27 mouse cellular contexts compared by ENCODE assay signal in the genomic region with DNA sequence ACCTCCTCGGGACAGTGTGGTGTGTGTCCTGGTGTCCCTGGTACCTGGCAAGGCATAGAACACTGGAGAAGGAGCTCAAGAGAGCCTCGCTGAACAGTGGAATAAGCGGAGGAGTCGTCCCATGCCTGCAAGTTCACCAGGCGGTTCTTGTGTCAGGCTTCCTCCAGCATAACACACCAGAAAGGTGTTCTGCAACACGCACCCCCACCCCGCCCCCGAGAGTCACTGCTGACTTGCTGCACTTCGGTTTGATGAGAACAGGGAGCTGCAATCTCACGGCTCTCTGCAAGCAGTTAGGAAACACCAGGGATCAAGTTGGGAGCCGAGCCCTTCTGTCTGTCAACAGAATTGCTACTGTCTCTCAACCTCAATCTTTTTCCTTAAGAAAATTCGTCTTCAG.
"Had no signal": no experiment of that assay in that cellular context is flagged by ENCODE, and none has a peak within 500 bp of the region (broad histone marks: within the 10 kb centered on the region; RNA-seq: fewer than 3 reads in every experiment).

No protein-coding gene starts in this region.

- H3K27me3 ChIP-seq: limb, embryonic 12.5 days; limb, embryonic 13.5 days; limb, embryonic 15.5 days; liver, embryonic 12.5 days; liver, embryonic 13.5 days; liver, embryonic 15.5 days; lung, embryonic 15.5 days; midbrain, embryonic 15.5 days; neural tube, embryonic 12.5 days had no signal

- H3K9ac ChIP-seq: limb, embryonic 12.5 days; limb, embryonic 13.5 days; limb, embryonic 15.5 days; liver, embryonic 12.5 days; liver, embryonic 13.5 days; liver, embryonic 14.5 days; liver, embryonic 15.5 days; liver, postnatal 0 days; lung, embryonic 14.5 days; lung, embryonic 15.5 days; midbrain, embryonic 12.5 days; midbrain, embryonic 15.5 days; neural tube, embryonic 12.5 days had no signal

- ATAC-seq: liver, embryonic 12.5 days; liver, postnatal 0 days; lung, postnatal 0 days; midbrain, embryonic 15.5 days; midbrain, embryonic 16.5 days had no signal

- H3K9me3 ChIP-seq: limb, embryonic 10.5 days; limb, embryonic 12.5 days; limb, embryonic 13.5 days; limb, embryonic 15.5 days; liver, embryonic 12.5 days; liver, embryonic 13.5 days; liver, embryonic 15.5 days; lung, embryonic 15.5 days; megakaryocyte, embryonic 14.5 days; midbrain, embryonic 12.5 days; midbrain, embryonic 15.5 days; neural tube, embryonic 12.5 days had no signal

- H3K27ac ChIP-seq: limb, embryonic 10.5 days; limb, embryonic 12.5 days; limb, embryonic 13.5 days; limb, embryonic 15.5 days; liver, embryonic 12.5 days; liver, embryonic 13.5 days; liver, embryonic 14.5 days; liver, embryonic 15.5 days; lung, embryonic 15.5 days; macrophage; midbrain, embryonic 12.5 days; midbrain, embryonic 15.5 days; neural tube, embryonic 12.5 days had no signal

- H3K36me3 ChIP-seq: limb, embryonic 10.5 days; limb, embryonic 12.5 days; limb, embryonic 13.5 days; limb, embryonic 15.5 days; liver, embryonic 12.5 days; liver, embryonic 13.5 days; liver, embryonic 15.5 days; lung, embryonic 15.5 days; midbrain, embryonic 12.5 days; midbrain, embryonic 15.5 days; neural tube, embryonic 12.5 days had no signal

- DNase-seq: liver; liver, embryonic 13.5 days; liver, postnatal 0 days; lung, adult 18-20 months; lung, adult 2 months; lung, postnatal 14 days; lung, postnatal 36 days; lung, postnatal 4 days had no signal

- H3K4me1 ChIP-seq: limb, embryonic 10.5 days; limb, embryonic 12.5 days; limb, embryonic 15.5 days; liver, embryonic 12.5 days; liver, embryonic 13.5 days; liver, embryonic 15.5 days; lung, embryonic 15.5 days; megakaryocyte, embryonic 14.5 days; midbrain, embryonic 15.5 days; neural tube, embryonic 12.5 days had no signal

- H3K4me3 ChIP-seq: limb, embryonic 10.5 days; limb, embryonic 12.5 days; limb, embryonic 13.5 days; limb, embryonic 15.5 days; liver, embryonic 12.5 days; liver, embryonic 13.5 days; liver, embryonic 15.5 days; lung, embryonic 15.5 days; megakaryocyte, embryonic 14.5 days; midbrain, embryonic 12.5 days; midbrain, embryonic 15.5 days; myocyte; neural tube, embryonic 12.5 days had no signal

- H3K4me2 ChIP-seq: limb, embryonic 12.5 days; limb, embryonic 13.5 days; limb, embryonic 15.5 days; liver, embryonic 11.5 days; liver, embryonic 12.5 days; liver, embryonic 13.5 days; liver, embryonic 15.5 days; lung, embryonic 14.5 days; lung, embryonic 15.5 days; midbrain, embryonic 11.5 days; midbrain, embryonic 12.5 days; midbrain, embryonic 15.5 days; neural tube, embryonic 12.5 days had no signal
